Mouse (Mus musculus): ENCODE results near the gene 4930404H24Rik.

4930404H24Rik gene

DNA sequence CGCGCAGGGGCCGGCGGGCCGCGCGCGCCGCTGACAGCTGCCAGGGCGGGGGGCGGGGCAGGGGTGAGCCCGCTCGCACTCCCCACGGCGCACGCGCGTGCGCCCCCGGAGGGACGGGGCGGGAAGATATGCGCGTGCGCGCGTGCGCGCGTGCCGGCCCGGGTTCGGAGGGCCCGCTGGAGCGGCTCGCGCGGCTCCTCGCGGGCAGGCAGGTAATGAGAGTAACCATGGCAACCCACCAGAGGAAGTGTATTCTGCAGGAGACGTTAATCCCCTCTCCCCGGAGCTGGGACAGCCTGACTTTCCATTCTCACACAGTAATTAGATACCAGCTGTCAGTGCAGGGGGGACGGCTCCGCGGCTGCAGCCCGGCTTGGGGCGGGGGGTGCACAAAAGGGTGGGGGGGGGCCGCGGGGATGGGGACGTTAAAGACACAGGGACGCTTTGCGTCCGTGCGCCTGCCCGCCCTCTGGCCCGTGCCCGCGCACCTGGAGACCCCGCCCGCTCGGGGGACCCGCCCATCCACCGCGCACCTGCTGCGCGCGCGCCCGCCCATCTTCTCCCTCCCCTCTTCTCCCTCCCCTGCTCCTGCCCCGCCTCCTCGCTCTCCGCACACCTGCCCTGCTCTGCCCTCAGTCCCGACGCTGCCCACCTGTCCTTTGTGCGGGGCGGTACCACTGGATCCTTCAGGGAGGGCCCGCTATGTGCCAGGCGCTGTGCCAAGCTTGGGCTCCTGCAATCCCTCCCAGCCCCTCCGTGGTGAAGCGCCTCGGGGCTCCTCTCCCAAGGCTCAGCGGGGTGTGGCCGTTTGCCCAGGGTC lies at the start of gene 4930404H24Rik:
4930404H24Rik (plus strand) TSS at position 218 of the 820 bp plus-strand sequence.
- DNase-seq (ENCODE audit: extremely low read depth, insufficient read length, low spot score): no peak

DNA sequence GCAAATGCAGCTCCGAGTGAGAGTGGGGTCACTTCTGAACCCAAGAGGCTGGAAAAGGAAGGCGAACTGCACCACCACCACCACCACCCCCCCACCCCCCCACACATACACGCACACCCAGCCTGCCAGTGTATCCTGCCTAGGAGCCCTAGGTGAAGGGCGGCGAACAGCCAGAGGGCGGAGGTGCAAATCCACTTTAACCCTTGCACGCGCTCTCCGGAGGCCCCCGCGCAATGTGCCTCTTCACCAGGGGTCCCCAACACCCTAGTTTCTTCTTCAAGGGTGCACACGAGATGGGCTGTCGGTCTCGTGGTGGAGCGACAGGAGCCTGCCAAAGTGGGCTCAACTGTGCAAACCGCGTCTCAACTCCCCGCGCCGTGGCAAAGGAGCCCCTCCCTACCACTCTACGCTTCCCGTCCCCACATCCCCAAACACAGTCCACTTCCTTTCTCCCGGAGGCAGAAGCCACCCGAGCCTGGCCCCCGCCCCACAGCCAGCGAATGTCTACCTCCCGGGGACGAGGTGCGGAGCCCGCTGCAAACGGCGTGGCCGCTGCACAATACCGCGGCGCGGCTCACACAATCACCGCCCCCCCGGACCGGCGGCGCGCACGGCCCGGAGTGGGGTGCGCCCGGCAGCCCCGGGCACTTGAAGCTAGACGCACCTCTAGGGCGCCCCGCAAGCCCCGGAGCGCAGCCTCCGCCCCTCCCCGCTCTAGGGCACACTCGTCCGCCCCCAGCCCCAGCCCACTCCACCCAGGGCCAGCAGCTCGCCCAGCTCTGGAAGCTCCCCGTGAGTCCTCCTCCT lies 49.0 kb upstream of the 4930404H24Rik start:
- no peak for DNase-seq (ENCODE audit: extremely low read depth, insufficient read length, low spot score)

DNA sequence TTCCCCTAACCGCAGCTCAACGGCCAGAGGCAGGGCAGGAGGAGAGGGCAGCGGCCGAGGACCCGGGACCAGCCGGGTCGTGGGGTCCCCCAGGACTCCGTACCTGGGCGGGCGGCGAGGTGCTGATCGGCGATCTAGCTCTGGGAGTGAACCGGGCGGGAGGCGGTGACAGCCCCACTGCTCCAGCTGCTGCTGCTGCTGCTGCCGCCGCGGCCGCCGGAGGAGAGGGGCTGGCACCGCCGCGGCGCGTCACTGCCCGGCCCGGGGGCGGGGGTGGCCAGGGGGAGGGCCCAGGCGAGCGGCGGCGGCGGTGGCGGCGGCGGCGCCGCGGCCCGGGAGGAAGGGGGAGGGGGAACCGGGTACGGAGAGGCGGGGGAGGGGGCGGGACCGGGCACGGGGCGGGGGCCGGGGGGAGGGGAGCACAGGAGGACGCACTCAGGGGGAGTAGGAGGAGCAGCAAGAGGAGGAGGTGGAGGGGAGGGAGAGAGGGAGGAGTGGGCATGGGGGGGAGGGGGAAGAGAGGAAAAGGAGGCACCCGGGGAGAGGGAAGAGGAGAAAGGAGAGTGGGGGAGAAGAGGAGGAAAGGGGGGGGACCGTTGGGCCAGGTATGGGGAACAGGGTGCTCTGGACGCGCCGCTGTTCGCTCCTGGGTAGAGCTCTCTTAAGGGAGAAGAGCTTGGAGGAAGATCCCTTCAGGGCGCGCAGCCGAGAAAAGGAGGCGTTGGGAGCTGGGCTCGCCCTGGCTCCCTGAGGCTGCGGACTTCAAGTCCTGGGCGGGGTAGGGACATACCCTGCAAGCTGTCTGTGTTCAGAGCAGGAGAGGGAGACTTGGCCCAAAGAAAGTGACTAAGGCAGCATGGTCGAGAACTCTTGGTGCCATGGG lies 48.1 kb upstream of the 4930404H24Rik start:
- no peak for DNase-seq (ENCODE audit: extremely low read depth, insufficient read length, low spot score)

DNA sequence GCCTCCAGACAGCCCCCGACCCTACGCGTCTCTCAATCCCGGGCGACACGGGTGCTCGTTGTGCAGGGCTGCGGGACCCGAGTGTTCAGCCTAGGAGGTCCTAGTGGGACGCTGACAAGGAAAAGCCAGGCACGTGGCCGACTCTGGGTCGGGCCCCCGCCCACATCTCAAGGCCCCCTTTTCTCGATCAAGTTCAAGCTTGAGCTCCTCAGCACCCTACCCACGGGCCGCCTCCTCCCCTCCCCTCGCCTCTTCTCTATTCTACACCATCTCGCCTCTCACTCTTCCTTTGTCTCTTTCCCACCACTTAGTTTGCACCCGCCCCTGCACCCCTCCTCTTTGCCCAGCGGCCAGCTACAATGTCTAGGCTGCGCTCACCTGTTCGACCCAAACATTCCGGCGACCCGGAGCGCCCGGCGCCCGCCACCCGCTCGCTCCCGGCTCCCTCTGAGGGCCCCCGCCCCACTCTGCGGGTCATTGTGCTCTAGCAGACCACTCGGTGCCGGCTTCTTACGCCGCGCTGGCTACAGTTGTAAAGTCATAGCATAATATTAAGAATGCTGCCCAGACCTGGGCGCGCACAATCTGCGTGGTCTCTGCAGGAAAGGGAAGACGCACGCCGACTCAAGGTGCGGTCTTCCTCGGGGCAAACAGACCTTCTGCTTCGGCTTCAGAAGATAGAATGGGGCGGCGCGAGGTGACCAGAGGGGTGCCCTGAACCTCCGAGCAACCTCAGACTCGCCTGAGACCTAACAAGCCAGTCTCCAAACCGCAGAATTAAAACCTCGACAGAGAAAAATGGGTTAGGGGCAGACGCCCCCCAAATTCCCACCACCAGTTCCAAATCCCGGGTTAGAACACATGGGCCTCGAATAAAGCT lies 47.2 kb upstream of the 4930404H24Rik start:
- DNase-seq (ENCODE audit: extremely low read depth, insufficient read length, low spot score): no peak

DNA sequence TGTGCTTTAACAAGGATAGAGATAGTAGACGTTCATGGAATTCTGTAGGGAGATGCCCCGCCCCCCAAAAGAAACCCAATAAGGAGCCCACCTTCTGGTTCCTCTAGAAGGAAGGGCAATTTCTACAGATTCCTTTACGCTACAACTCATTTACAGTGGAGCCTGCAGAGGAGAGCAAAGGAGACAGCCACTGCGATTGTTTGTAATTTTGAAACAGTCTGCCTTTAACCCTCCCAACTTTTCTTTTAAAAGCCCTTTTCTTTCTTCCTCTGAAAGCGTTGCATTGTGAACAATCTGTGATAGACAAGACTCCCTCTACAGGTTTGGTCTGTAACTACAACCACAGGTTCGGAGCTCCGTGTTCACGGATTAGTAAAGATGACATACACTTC lies 46.6 kb upstream of the 4930404H24Rik start:
- no peak for DNase-seq (ENCODE audit: extremely low read depth, insufficient read length, low spot score)

DNA sequence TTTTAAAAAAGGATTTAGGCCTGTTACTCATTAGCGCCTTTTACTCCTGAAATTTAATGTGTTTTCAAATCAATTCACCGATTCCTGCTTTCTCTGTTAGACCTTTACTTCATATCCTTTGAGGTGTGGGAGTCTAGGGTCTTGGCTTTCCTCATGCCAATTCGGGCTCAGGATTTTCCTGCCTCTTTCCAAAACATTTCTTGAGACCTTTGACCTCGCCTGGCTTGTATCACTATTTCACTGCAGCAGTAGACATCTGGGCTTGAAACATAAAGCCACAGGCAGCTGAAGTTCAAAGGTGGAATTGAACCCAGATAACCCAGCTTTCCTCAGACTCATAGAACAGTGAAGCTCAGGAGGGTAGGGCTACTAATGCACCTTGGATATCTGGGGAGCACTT lies 46.1 kb upstream of the 4930404H24Rik start:
- no peak for DNase-seq (ENCODE audit: extremely low read depth, insufficient read length, low spot score)

DNA sequence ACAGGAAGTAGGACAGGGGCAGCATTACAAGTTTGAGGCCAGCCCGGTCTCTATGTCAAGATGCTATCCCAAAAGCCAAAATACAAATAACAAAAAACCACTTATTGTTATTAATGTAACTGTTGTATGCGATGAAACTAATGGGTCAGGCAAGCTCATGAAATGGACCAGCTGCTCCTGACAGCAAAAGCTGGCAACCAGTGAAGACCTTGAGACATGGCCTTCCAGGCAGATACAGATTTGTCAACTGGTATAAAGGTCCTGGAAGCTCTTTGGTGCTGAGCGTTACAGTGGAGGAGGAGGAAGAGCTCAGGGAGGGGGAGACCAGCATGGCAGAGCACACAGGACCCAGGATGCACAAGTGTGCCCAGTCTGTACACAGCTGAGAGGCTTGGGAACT lies 44.9 kb upstream of the 4930404H24Rik start:
- DNase-seq (ENCODE audit: extremely low read depth, insufficient read length, low spot score): no peak

DNA sequence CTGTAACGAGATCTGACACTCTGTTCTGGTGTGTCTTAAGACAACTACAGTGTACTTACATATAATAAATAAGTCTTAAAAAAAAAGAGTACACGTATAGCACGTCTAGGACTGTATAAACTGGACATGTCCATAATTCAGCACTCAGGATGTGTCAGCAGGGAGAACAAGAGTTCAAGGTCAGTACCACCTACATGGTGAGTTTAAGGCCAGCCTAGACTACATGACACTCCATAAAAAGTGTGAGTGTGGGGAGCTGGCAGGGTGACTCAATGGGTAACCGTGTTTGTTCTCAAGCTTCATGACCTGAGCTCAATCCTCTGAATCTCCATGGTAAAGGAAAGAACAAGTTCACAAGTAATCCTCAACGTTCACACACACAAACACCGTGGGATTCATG lies 44.1 kb upstream of the 4930404H24Rik start:
- no peak for DNase-seq (ENCODE audit: extremely low read depth, insufficient read length, low spot score)

DNA sequence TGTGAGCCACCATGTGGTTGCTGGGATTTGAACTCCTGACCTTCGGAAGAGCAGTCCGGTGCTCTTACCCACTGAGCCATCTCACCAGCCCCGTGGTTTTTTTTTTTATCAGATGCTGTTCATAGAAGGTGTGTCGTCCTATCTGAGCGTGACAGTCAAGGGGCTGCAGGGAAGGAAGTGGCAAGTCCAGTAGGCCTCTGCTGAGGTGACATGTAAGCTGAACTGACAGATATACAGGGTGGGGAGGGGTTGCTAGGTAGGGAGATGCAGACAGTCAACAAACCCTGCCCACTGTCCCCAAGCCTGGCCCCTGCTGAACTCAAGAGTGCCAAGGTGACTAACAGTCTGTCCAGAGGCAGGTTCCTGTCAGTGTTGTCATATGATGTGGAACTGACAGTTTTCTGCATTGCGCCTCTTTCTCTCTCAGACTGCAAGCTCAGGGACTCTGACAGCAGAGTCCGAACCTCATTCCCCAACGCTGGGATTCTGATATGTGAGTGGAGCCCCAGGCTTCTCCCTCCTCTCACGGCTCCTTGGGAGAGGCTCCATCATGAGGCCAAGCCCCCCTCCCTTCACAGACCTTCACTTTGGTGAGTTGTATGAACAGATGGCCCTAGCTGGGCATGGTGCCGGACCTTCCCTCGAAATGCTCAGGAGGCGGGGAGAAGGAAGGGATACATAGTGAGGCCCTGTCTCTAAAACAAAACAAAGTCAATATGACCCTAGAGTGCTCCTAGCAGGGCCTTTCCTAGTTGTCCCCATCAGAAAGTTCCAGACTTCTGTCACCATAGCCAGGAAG lies 38.4 kb upstream of the 4930404H24Rik start:
- DNase-seq (ENCODE audit: extremely low read depth, insufficient read length, low spot score): no peak

DNA sequence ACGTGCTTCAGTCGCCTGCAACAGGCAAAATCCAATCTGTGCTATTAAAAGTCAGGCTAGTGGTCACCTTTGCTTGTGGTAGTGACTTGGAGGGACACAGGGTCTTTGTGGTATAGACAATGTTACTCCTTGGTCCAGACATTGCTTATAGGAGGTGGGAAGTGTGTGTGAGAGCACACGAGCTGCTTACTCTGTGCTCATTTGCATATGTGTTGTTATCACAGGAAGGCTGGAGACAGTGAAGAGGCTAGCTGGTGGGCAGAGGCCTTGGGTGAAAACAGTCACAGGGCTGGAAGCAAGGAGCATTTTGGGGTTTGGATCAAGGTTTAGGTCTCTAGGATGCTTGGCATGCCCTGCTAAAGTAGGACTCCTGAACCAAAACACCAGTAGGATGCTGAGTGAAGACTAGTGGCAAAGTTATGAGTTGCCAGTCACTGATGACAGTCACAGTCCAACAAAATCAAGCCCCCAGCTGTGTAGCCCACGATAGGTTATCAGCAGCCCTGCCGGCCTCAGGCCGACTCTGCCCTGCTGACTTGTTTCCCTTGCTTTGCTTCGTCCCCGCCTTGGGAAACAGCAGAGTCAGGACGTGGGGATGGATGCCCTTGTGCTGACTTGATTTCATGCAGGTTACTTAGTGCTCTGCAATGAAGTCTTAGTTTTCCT lies 37.6 kb upstream of the 4930404H24Rik start:
- DNase-seq (ENCODE audit: extremely low read depth, insufficient read length, low spot score): no peak

DNA sequence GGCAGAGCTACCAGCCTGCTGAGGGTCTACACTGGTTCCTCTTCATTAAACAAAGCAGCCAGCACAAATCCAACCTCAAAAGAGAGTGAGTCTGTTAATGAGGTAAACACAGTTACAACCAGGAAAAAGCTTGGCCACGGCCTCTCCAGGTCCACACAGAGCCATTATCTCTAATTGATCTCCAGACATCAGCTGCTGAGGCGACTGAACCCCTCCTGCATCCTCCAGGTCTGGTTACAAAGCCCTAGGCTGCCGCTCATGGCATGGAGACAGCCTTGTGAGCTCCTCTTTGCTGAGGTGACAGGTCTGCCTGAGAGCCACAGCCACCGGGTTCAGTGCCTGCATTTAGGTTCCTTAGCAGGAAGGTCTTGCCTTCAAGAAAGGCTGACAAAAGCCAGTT lies 35.1 kb upstream of the 4930404H24Rik start:
- DNase-seq (ENCODE audit: extremely low read depth, insufficient read length, low spot score): no peak

DNA sequence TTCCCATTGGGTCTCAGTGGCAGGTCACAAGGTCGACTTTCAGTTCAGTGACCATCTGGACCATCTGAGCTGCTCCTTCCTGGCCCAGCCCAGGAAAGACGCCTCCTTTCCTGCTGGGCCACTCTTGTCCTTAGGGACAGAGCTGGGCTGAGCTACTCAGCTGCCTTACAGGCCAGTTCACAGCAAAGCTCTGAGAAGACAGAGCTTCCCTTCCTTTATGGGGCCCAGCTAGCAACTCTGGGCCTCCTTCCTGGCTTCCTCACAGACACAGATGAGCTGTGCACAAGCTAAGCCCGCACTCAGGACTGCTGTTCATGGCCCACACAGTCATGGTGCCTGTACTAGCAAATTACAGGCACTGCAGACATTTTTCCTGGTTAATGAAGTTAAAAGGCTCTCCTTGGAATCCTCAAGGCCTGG lies 34.6 kb upstream of the 4930404H24Rik start:
- DNase-seq (ENCODE audit: extremely low read depth, insufficient read length, low spot score): no peak

DNA sequence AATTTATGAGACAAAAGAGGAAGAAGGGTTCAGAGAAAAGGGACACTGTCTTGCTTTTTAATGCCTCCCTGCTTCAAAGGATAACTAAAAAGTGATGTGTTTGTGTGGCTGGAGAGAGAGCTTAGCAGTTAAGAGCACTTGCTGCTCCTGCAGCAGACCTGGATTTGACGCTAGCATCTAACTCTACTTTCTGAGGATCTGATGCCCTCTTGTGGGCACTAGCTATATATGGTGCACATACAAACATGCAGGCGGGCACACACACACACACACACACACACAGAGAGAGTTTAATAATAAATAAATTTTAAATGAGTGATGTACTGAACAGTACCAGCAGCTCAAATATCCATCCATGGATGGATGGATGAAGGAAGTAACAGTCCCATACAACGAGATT lies 29.3 kb upstream of the 4930404H24Rik start:
- DNase-seq (ENCODE audit: extremely low read depth, insufficient read length, low spot score): no peak

DNA sequence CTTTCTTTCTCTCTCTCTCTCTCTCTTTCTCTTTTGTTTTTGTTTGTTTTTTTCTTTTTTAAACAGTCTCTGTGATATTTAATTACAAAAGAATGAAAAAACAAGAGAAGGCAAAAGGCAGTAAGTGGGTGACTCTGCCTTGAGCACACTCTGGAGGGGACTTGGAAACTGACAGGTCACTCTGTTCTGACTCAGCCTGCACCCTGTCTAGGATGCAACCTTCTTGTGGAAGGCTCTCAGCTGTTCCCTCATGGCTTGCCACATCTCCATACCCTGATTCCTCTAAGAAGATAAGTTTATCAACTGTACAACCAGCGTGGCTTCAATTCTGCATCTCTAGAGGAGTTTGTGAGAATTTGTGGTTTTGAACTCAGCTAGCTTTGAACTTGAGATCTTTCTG lies 25.2 kb upstream of the 4930404H24Rik start:
- DNase-seq (ENCODE audit: extremely low read depth, insufficient read length, low spot score): no peak

DNA sequence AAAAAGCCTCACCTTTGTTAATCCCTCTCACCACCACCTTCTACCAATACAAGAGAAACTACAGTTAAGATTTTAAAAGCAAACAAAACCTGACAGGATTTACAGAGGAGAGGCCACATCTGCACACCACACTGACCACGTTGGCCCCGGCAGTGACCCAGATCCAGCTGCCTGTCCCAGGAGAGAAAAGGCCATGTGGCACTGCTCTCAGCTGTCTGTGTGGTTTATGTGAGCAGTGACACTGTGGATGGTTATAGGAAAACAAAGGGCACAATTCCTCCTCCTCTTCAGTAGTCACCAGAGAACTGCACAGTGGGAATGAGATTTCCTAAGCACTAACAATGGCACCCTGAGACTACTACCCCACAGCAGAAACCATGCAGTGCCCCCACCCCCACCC lies 23.3 kb upstream of the 4930404H24Rik start:
- DNase-seq (ENCODE audit: extremely low read depth, insufficient read length, low spot score): no peak

DNA sequence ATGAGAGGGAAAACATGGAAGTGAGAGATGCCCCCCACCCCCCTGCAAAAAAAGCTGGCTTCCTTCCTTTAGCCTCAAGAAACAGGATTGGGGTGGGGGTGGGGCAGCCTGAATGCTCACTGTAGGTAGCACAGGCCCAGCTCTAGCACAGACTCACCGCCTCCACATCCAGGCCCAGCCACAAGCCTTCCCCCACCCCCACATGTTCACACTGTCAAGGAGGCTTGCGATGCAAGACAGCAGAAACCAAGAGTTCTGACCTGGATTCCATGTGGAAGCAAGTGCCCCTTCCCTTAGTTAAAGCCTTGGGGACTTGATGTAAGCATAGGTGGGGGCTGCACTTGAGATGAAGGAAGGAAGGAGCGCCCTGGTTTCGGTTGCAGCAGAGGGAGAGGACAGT lies 22.8 kb upstream of the 4930404H24Rik start:
- DNase-seq (ENCODE audit: extremely low read depth, insufficient read length, low spot score): no peak

DNA sequence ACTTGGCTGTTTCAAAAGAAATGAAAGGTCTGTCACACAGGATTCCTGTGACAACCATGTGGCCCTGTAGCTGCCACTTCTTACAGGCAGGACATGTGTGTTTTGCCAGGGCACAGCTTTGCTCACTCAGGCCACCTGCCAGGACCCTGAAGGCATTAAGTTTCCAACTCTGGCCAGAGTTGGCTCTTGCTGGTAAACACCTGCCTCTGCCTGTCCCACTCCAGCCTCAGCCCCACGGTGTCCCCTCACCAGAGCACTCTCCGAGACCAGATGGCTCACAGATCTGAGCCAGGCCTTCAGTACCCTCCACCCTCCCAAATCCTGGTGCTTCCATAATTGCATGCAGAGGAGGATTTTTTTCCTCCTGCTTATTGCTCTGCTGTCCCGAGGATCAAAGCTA lies 21.6 kb upstream of the 4930404H24Rik start:
- no peak for DNase-seq (ENCODE audit: extremely low read depth, insufficient read length, low spot score)

Measured in 3134 (cell line).